Mouse (Mus musculus) ES-Bruce4 (cell line): Measurements from ENCODE around the gene Haghl. TPM values are rescaled to one million over a fixed set of nuclear protein-coding genes. Genes with fewer than 3 reads are reported as not detected.

ENCODE experiments used
- H3K27ac ChIP-seq: 2 replicates; pipeline ENCODE4 v1.5.1; 2012; ENCODE audit warnings: low read length, inconsistent platforms; ENCODE audit not compliant: insufficient read depth
- H3K27me3 ChIP-seq: 2 replicates; pipeline ENCODE4 v1.6.1; 2012; ENCODE audit warnings: mild to moderate bottlenecking, low read length, inconsistent platforms; ENCODE audit not compliant: control insufficient read depth, poor library complexity, insufficient read depth, severe bottlenecking
- H3K36me3 ChIP-seq: 2 replicates; pipeline ENCODE4 v1.6.1; 2012; ENCODE audit warnings: inconsistent platforms, mild to moderate bottlenecking, low read length, moderate library complexity; ENCODE audit not compliant: control insufficient read depth, poor library complexity, insufficient read depth, severe bottlenecking
- H3K4me1 ChIP-seq: one replicate; pipeline ENCODE4 v1.8.1; 2011; ENCODE audit warnings: low read length; ENCODE audit not compliant: control insufficient read depth, insufficient read depth
- H3K4me3 ChIP-seq: 2 replicates; pipeline ENCODE4 v1.5.1; 2011; ENCODE audit warnings: low read depth, mild to moderate bottlenecking, low read length
- H3K9ac ChIP-seq: 2 replicates; pipeline ENCODE4 v1.6.1; 2012; ENCODE audit warnings: low read depth, mild to moderate bottlenecking, inconsistent platforms; ENCODE audit not compliant: poor library complexity, severe bottlenecking
- H3K9me3 ChIP-seq: replicated peaks from 2 replicates; pipeline ENCODE4 v1.6.1; 2012; ENCODE audit warnings: mild to moderate bottlenecking, low read length, inconsistent platforms; ENCODE audit not compliant: control insufficient read depth, poor library complexity, insufficient read depth, severe bottlenecking
- CTCF ChIP-seq: IDR thresholded peaks from one replicate; pipeline ENCODE4 v1.8.1; 2011; ENCODE audit warnings: low read depth, low read length
- EP300 ChIP-seq: IDR thresholded peaks from 2 replicates; pipeline ENCODE4 v1.6.1; 2011; ENCODE audit warnings: low read depth, low read length; ENCODE audit not compliant: insufficient read depth
- POLR2A ChIP-seq: IDR thresholded peaks from one replicate; pipeline ENCODE4 v1.8.1; 2011; ENCODE audit warnings: low read length; ENCODE audit not compliant: insufficient read depth
- polyA plus RNA-seq: library from polyadenylated mRNA; stranded (reverse); fragments of >200 nt; gene quantifications from 2 replicates; pipeline ENCODE4 v1.2.4, GENCODE M21; 2011; ENCODE audit warnings: low read depth; ENCODE audit not compliant: missing spikeins, insufficient read depth, insufficient read length

Haghl gene
- polyA plus RNA-seq, 1 experiment: 32.1 TPM

DNA sequence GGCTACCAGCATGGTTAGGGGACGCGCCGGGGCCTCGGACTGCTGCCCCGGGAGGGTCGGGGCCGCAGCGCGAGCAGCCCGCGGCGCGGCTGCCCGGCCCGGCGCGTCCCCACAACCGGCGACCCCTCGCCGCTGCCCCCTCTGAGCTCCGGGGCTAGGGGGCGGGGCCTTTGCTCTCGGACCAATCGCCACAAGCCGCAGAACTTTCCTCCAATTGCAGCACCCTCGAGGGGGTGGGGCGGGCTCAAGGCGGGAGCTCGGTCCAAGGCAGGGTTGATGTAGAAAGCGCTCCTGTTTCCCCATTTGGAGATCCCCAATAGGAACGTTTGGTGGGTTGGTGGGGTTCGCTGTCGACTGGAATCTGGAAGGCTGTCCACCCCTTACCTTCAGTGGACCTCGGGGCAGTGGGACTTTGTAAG lies 11.5 kb upstream of the Haghl start, which contains the start of gene Metrn:
Gene Metrn (minus strand): TSS at position 186 of the 419 bp plus-strand sequence.
- Histone ChIP-seq H3K36me3 (no peaks in the 10 kb centered on the region), H3K9ac (peak within 1 kb of the TSS; percentile 81), H3K27me3 (no peaks in the 10 kb centered on the region), H3K27ac (peak within 1 kb of the TSS; percentile 23; the same call in 1 of the 2 replicates), H3K4me1 (peaks cover 4% of the 10 kb centered on the region), H3K9me3 (no peaks in the 10 kb centered on the region), H3K4me3 (peak within 1 kb of the TSS; percentile 76)
- TF ChIP-seq EP300 (no peak), POLR2A (peak; percentile 54)

DNA sequence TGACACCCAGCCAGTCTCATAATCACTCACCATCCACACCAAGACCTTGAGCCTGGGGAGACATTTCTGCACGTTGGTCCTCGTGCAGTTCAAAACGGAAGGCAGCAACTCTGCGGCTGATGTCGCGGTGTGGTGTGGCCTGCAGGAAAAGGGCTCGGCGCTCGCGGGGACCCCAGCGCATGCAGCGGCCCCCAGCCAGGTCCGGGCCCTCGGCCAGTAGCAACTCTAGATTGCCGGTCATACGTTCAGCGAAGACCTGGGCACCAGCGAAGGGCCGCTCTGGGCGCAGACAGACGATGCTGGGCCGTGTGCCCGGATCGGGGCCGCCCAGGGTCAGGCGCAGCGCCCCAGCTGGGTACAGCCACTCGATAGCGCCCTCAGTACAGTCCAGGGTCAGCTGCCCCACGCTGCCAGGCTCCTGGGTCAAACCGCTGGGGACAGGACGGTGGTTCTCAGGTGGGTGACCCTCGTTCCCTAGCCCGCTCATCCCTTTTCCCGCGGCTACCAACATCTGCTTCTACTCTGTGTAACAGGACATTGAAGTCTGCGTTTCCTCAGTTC lies 10.8 kb upstream of the Haghl start:
- Histone ChIP-seq H3K27me3 (no peaks in the 10 kb centered on the region), H3K9ac (peak overlapping the region; percentile 81), H3K4me1 (peaks cover 4% of the 10 kb centered on the region), H3K9me3 (no peaks in the 10 kb centered on the region), H3K36me3 (no peaks in the 10 kb centered on the region), H3K27ac (no peak overlapping the region), H3K4me3 (peak overlapping the region; percentile 76)
- no peak for TF ChIP-seq EP300
- TF ChIP-seq CTCF: no peak
- no peak for TF ChIP-seq POLR2A

DNA sequence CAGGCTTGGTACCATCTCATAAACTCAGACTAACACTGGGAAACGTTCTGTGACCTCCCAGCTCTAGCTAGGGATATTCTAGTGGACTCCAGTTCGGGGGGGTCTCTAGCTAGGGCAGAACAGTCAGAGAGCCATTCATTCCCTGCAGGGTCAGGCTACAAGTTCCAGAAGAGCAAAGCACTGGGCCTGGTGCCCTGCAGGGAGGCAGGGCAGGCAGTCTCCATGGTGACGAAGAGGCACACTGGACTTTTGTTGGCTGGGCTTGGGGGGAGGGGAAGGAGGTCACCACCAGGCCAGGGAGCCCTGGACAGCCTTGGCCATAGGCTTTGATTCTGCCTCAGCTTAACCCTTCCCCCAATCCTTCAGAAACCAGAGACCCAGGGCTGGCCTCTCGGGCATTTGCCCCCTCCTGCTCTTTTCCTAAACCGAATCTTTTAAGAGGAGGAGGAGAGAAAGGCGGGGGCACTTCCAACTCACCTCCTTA lies 10.2 kb upstream of the Haghl start, which contains the start of gene AC134908.4:
Gene AC134908.4 (minus strand): TSS at position 51 of the 484 bp plus-strand sequence.
- TF ChIP-seq EP300: no peak
- TF ChIP-seq POLR2A: no peak
- TF ChIP-seq CTCF: no peak
- Histone ChIP-seq H3K27me3 (no peaks in the 10 kb centered on the region), H3K9me3 (no peaks in the 10 kb centered on the region), H3K36me3 (no peaks in the 10 kb centered on the region), H3K9ac (peak within 1 kb of the TSS; percentile 81), H3K4me1 (peaks cover 4% of the 10 kb centered on the region), H3K4me3 (peak within 1 kb of the TSS; percentile 76), H3K27ac (no peak within 1 kb of the TSS)

DNA sequence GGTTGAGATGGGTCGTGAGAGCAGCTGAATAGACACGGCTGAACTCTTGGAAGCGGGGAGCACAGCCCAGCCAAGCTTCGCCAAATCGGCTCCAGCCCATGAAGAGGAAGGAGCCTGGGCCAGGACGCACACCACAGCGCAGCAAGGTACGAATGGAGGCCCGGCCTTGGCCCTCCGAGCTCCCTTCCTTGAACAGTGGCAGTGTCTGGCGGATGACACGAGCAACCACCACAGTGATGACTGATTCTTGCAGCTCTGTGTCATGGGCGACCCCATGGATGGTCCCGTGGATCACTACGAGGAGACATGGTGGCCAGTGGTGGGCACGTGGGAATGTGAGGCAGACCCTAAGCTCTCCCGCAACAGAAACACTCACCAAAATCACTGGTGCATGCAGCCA lies 9.5 kb upstream of the Haghl start:
- H3K9ac ChIP-seq: no peak overlapping the region
- no peak overlapping the region for H3K27ac ChIP-seq
- H3K36me3 ChIP-seq: no peaks in the 10 kb centered on the region
- H3K27me3 ChIP-seq: no peaks in the 10 kb centered on the region
- TF ChIP-seq POLR2A (no peak), CTCF (no peak), EP300 (no peak)
- no peak overlapping the region for H3K4me3 ChIP-seq
- H3K4me1 ChIP-seq: peaks cover 4% of the 10 kb centered on the region
- H3K9me3 ChIP-seq: no peaks in the 10 kb centered on the region

DNA sequence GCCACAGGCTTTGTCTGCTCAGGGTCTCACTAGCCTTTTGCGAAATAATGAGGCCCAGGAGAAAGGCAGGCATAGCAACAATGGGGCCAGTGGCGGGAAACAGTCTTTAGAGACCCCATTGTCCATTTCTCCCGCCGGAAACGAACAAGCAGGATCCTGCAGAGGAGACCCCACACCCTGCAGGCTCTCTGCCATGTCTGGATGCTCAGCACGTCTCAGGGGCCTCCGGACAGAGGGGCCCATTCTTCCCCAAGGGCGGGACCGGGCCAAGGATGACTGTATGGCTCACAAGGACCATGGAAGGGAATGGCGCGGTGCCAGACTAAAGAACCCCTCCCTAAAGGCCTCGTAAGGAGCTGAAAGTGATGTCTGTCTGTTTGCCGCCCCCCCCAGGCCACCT lies 8.7 kb upstream of the Haghl start:
- Histone ChIP-seq H3K27me3 (no peaks in the 10 kb centered on the region), H3K27ac (no peak overlapping the region), H3K9ac (no peak overlapping the region), H3K4me3 (no peak overlapping the region), H3K9me3 (no peaks in the 10 kb centered on the region), H3K36me3 (no peaks in the 10 kb centered on the region), H3K4me1 (peaks cover 4% of the 10 kb centered on the region)
- no peak for TF ChIP-seq CTCF
- TF ChIP-seq EP300: no peak
- TF ChIP-seq POLR2A: no peak

DNA sequence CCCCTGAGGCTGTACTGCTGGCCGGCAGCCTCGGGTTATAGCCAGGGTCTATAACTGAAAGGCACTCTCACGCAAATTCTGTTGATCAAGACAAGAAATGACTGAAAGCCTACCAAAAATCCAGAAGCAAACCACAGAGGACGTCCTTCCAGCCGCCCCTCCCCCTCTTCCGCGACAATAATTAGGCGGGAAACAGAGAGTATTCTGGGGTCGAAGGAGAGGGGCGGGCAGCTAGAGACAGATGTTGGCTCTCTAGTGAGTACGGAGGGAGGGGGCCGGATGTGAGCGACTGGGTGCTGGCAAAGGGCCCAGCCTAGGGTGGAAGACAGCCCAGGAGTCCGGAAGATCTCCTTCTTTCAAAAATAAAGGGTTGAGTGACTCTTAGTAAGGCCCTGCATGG lies 7.1 kb upstream of the Haghl start, which contains the start of gene Fam173a:
Gene Fam173a (minus strand): TSS at position 287 of the 400 bp plus-strand sequence.
- Histone ChIP-seq H3K4me1 (peaks cover 4% of the 10 kb centered on the region), H3K9ac (peak within 1 kb of the TSS; percentile 57), H3K4me3 (peak within 1 kb of the TSS; percentile 93), H3K27me3 (no peaks in the 10 kb centered on the region), H3K27ac (peak within 1 kb of the TSS; percentile 8; the same call in 1 of the 2 replicates), H3K36me3 (no peaks in the 10 kb centered on the region), H3K9me3 (no peaks in the 10 kb centered on the region)
- TF ChIP-seq POLR2A (no peak), EP300 (no peak), CTCF (no peak)
